Mouse (Mus musculus) CH12.LX (cell line): Measurements from ENCODE around the gene Slc35b3. TPM values are rescaled to one million over a fixed set of nuclear protein-coding genes. Genes with fewer than 3 reads are reported as not detected.

Source experiments
- DNase-seq: peaks from one replicate; pipeline ENCODE4 v3.0.0-alpha.2; 2013; ENCODE audit errors: extremely low read depth
- H3K27ac ChIP-seq: 2 replicates; pipeline ENCODE4 v1.5.1; 2012; ENCODE audit warnings: low read depth, mild to moderate bottlenecking, control low read depth, moderate library complexity; ENCODE audit not compliant: insufficient read depth
- H3K27me3 ChIP-seq: replicated peaks from 2 replicates; pipeline ENCODE3; 2012; ENCODE audit warnings: inconsistent platforms
- H3K36me3 ChIP-seq, 2 experiments: replicated peaks in 1 of 2; 2 replicates each; pipeline versions ENCODE3 to v1.6.1; 2012; ENCODE audit warnings: inconsistent platforms in 1 of 2, low read length in 1 of 2, mild to moderate bottlenecking in 1 of 2, mixed read lengths in 1 of 2, moderate library complexity in 1 of 2; ENCODE audit not compliant: control insufficient read depth in 1 of 2, insufficient read depth in 1 of 2
- H3K4me1 ChIP-seq, 2 experiments: 2 replicates each; pipeline ENCODE4 v1.6.1; 2012; ENCODE audit warnings: inconsistent platforms in 1 of 2, moderate library complexity in 1 of 2; ENCODE audit not compliant: insufficient read depth in 2 of 2, control insufficient read depth in 1 of 2
- H3K4me2 ChIP-seq: 2 replicates; pipeline ENCODE4 v1.6.1; 2012; ENCODE audit warnings: low read depth, mild to moderate bottlenecking, control low read depth; ENCODE audit not compliant: poor library complexity, insufficient read depth, severe bottlenecking
- H3K4me3 ChIP-seq, 3 experiments: fragments of 150-350 bp in 1 of 3; sonication (generic) in 1 of 3; replicated peaks in 1 of 3; 2 replicates each; pipeline versions ENCODE3 to v1.5.1; 2011 to 2012; ENCODE audit warnings: low read depth in 2 of 3, low read length in 2 of 3, mild to moderate bottlenecking in 2 of 3, moderate library complexity in 2 of 3, control low read depth in 1 of 3, improper control_type of control experiment in 1 of 3, inconsistent platforms in 1 of 3, mixed read lengths in 1 of 3; ENCODE audit not compliant: poor library complexity in 1 of 3
- H3K79me2 ChIP-seq: replicated peaks from 2 replicates; pipeline ENCODE4 v1.6.1; 2012; ENCODE audit warnings: mild to moderate bottlenecking, moderate library complexity; ENCODE audit not compliant: control insufficient read depth, poor library complexity, insufficient read depth, severe bottlenecking; ENCODE audit errors: extremely low read depth
- H3K9ac ChIP-seq: 2 replicates; pipeline ENCODE4 v1.6.1; 2012; ENCODE audit warnings: low read depth, mild to moderate bottlenecking, control low read depth, moderate library complexity; ENCODE audit not compliant: insufficient read depth
- H3K9me3 ChIP-seq: replicated peaks from 2 replicates; pipeline ENCODE3; 2012; ENCODE audit warnings: low read length, inconsistent platforms, mixed read lengths
- CHD1 ChIP-seq: IDR thresholded peaks from 2 replicates; pipeline ENCODE4 v1.6.1; 2012; ENCODE audit warnings: low read depth, low read length, improper control_type of control experiment, inconsistent platforms
- CHD2 ChIP-seq: IDR thresholded peaks from 2 replicates; pipeline ENCODE4 v1.6.1; 2011; ENCODE audit warnings: low read length, improper control_type of control experiment
- CTCF ChIP-seq, 2 experiments: IDR thresholded peaks in 1 of 2; conservative IDR thresholded peaks in 1 of 2; 2 replicates each; pipeline ENCODE4 v1.5.1; 2011 to 2012; ENCODE audit warnings: low read depth in 2 of 2, low read length in 2 of 2, improper control_type of control experiment in 1 of 2, inconsistent platforms in 1 of 2, mild to moderate bottlenecking in 1 of 2, moderate library complexity in 1 of 2
- E2F4 ChIP-seq: IDR thresholded peaks from 2 replicates; pipeline ENCODE4 v1.6.1; 2011; ENCODE audit warnings: low read depth, low read length, improper control_type of control experiment; ENCODE audit not compliant: insufficient replicate concordance
- ETS1 ChIP-seq: conservative IDR thresholded peaks from 2 replicates; pipeline ENCODE4 v1.6.1; 2012; ENCODE audit warnings: low read depth, mild to moderate bottlenecking, inconsistent platforms, low read length, improper control_type of control experiment, moderate library complexity
- GABPA ChIP-seq: IDR thresholded peaks from 2 replicates; pipeline ENCODE4 v1.6.1; 2012; ENCODE audit warnings: low read depth, low read length, improper control_type of control experiment, inconsistent platforms; ENCODE audit not compliant: insufficient replicate concordance
- HCFC1 ChIP-seq: IDR thresholded peaks from 2 replicates; pipeline ENCODE4 v1.6.1; 2012; ENCODE audit warnings: low read depth, mild to moderate bottlenecking, inconsistent platforms, low read length, improper control_type of control experiment
- IRF4 ChIP-seq: IDR thresholded peaks from 2 replicates; pipeline ENCODE4 v1.6.1; 2014; ENCODE audit warnings: low read depth, mild to moderate bottlenecking, inconsistent platforms, low read length, improper control_type of control experiment
- JUN ChIP-seq: IDR thresholded peaks from 2 replicates; pipeline ENCODE4 v1.6.1; 2011; ENCODE audit warnings: low read depth, mild to moderate bottlenecking, low read length, improper control_type of control experiment, moderate library complexity; ENCODE audit not compliant: insufficient read depth
- JUND ChIP-seq: conservative IDR thresholded peaks from 2 replicates; pipeline ENCODE4 v1.6.1; 2011; ENCODE audit warnings: low read depth, low read length, improper control_type of control experiment
- KAT2A ChIP-seq: IDR thresholded peaks from 2 replicates; pipeline ENCODE4 v1.6.1; 2012; ENCODE audit warnings: low read length, improper control_type of control experiment, inconsistent platforms; ENCODE audit not compliant: insufficient replicate concordance
- MAX ChIP-seq: IDR thresholded peaks from 2 replicates; pipeline ENCODE4 v1.6.1; 2011; ENCODE audit warnings: low read length, improper control_type of control experiment
- MAZ ChIP-seq: IDR thresholded peaks from 2 replicates; pipeline ENCODE4 v1.6.1; 2012; ENCODE audit warnings: low read depth, mild to moderate bottlenecking, inconsistent platforms, low read length, improper control_type of control experiment, moderate library complexity
- MEF2A ChIP-seq: IDR thresholded peaks from 2 replicates; pipeline ENCODE4 v1.6.1; 2014; ENCODE audit warnings: low read depth, mild to moderate bottlenecking, inconsistent platforms, low read length, improper control_type of control experiment, borderline replicate concordance
- MYC ChIP-seq: IDR thresholded peaks from 2 replicates; pipeline ENCODE4 v1.6.1; 2011; ENCODE audit warnings: low read depth, mild to moderate bottlenecking, improper control_type of control experiment, low read length
- NELFE ChIP-seq: IDR thresholded peaks from 2 replicates; pipeline ENCODE4 v1.6.1; 2011; ENCODE audit warnings: low read depth, low read length, improper control_type of control experiment
- NRF1 ChIP-seq: IDR thresholded peaks from 2 replicates; pipeline ENCODE4 v1.6.1; 2014; ENCODE audit warnings: low read depth, mild to moderate bottlenecking, inconsistent platforms, low read length, improper control_type of control experiment, moderate library complexity
- PAX5 ChIP-seq: IDR thresholded peaks from 2 replicates; pipeline ENCODE4 v1.6.1; 2012; ENCODE audit warnings: low read length, inconsistent platforms, mixed read lengths
- POLR2AphosphoS2 ChIP-seq: IDR thresholded peaks from 2 replicates; pipeline ENCODE4 v1.6.1; 2011; ENCODE audit warnings: low read depth, low read length, improper control_type of control experiment
- RAD21 ChIP-seq: IDR thresholded peaks from 2 replicates; pipeline ENCODE4 v1.6.1; 2011; ENCODE audit warnings: low read depth, mild to moderate bottlenecking, low read length, improper control_type of control experiment, moderate library complexity
- SIN3A ChIP-seq: IDR thresholded peaks from 2 replicates; pipeline ENCODE4 v1.6.1; 2012; ENCODE audit warnings: low read length, improper control_type of control experiment, inconsistent platforms
- TCF12 ChIP-seq: IDR thresholded peaks from 2 replicates; pipeline ENCODE4 v1.6.1; 2014; ENCODE audit warnings: low read depth, mild to moderate bottlenecking, inconsistent platforms, low read length, improper control_type of control experiment
- UBTF ChIP-seq: IDR thresholded peaks from 2 replicates; pipeline ENCODE4 v1.6.1; 2012; ENCODE audit warnings: low read depth, mild to moderate bottlenecking, inconsistent platforms, low read length, improper control_type of control experiment, moderate library complexity
- USF1 ChIP-seq: IDR thresholded peaks from 2 replicates; pipeline ENCODE4 v1.6.1; 2014; ENCODE audit warnings: low read depth, mild to moderate bottlenecking, inconsistent platforms, low read length, improper control_type of control experiment
- USF2 ChIP-seq: conservative IDR thresholded peaks from 2 replicates; pipeline ENCODE4 v1.6.1; 2011; ENCODE audit warnings: low read depth, low read length, improper control_type of control experiment
- ZKSCAN1 ChIP-seq: IDR thresholded peaks from 2 replicates; pipeline ENCODE4 v1.6.1; 2012; ENCODE audit warnings: low read depth, inconsistent platforms, low read length, improper control_type of control experiment, borderline replicate concordance
- ZMIZ1 ChIP-seq: IDR thresholded peaks from 2 replicates; pipeline ENCODE4 v1.6.1; 2012; ENCODE audit warnings: low read depth, mild to moderate bottlenecking, inconsistent platforms, low read length, improper control_type of control experiment
- ZNF384 ChIP-seq: IDR thresholded peaks from 2 replicates; pipeline ENCODE4 v1.6.1; 2012; ENCODE audit warnings: low read depth, low read length, improper control_type of control experiment, inconsistent platforms
- dilution Hi-C: fragments of 300-500 bp; cut with MboI; formaldehyde crosslinking; loops from 2 replicates; pipeline ENCODE4 v1.14.3; 2020; ENCODE audit warnings: low sequenced_read_pairs; ENCODE audit not compliant: extremely low pct_unique_long_range_greater_than_20kb, extremely low pct_ligation_motif_present
- in situ Hi-C: fragments of 300-500 bp; cut with MboI; formaldehyde crosslinking; loops from 3 replicates; pipeline ENCODE4 v1.14.3; 2019; ENCODE audit warnings: low sequenced_read_pairs, low pct_ligation_motif_present, low pct_unique_long_range_greater_than_20kb, mixed read lengths
- polyA plus RNA-seq: library from polyadenylated mRNA; unstranded; fragments of >175 nt; gene quantifications from 2 replicates; pipeline ENCODE4 v1.2.1, GENCODE M21; 2012; ENCODE audit warnings: low read depth; ENCODE audit not compliant: insufficient read length
- total RNA-seq, 2 experiments: library from RNA; depleted of rRNA; stranded (reverse); fragments of 300-350 nt in 1 of 2; fragments of >200 nt in 1 of 2; gene quantifications; 2 replicates each; pipeline ENCODE4 v1.2.3; 2012 to 2014

Gene Slc35b3
- total and polyA plus RNA-seq, 3 experiments = 21.6 to 32.4 (median 24.9) TPM

DNA sequence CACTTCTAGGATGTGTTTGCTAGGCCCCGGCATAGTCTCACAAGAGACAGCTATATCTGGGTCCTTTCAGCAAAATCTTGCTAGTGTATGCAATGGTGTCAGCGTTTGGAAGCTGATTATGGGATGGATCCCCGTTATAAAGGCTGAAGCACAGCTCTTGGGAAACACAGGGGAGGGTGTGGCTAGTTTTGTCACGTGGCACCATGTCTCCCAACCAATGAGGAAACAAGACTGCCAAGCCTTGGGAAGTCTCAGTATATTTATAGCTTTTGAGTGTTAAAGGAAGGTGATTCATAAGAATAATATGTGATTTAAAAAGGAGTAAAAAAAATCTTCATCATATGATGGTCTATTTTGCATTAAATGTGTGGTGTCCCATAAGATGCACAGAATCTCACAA, 49.6 kb upstream of the Slc35b3 start:
- TF ChIP-seq CTCF (conservative IDR thresholded peaks at IDR 0.05 in 1 of 2, IDR thresholded peaks at IDR 0.05 in 1 of 2; ENCODE audit: low read depth in 2 of 2, low read length in 2 of 2) = no peak
- TF ChIP-seq JUN = no peak
- TF ChIP-seq MAZ = no peak
- no peak for TF ChIP-seq JUND
- no peak for TF ChIP-seq ZKSCAN1
- TF ChIP-seq HCFC1 = no peak
- no peak for TF ChIP-seq USF2
- TF ChIP-seq NELFE = no peak
- no peak for TF ChIP-seq MAX
- no peak for TF ChIP-seq ZNF384
- no peak for TF ChIP-seq MYC
- TF ChIP-seq IRF4 = no peak
- no peak for TF ChIP-seq UBTF
- no peak for TF ChIP-seq PAX5
- TF ChIP-seq POLR2AphosphoS2 = no peak
- no peak for TF ChIP-seq MEF2A
- TF ChIP-seq RAD21 = no peak
- TF ChIP-seq GABPA = no peak
- no peak for TF ChIP-seq NRF1
- no peak overlapping the region for H3K9ac ChIP-seq
- no peak overlapping the region for H3K4me2 ChIP-seq
- in situ Hi-C loops (loop anchor here (25.0 kb wide), 1 partner anchor 323 kb away; no protein-coding TSS in a partner anchor), dilution Hi-C loops (no loop called here)
- H3K27ac ChIP-seq = no peak overlapping the region
- no peaks in the 10 kb centered on the region for H3K36me3 ChIP-seq
- H3K4me1 ChIP-seq = peaks cover 0 to 6% of the 10 kb centered on the region in 2 experiments; a peak in 2 of 4 replicates
- H3K9me3 ChIP-seq = no peaks in the 10 kb centered on the region
- no peaks in the 10 kb centered on the region for H3K27me3 ChIP-seq
- DNase-seq = no peak
- H3K79me2 ChIP-seq = no peaks in the 10 kb centered on the region
- H3K4me3 ChIP-seq = no peak overlapping the region

- no peak for TF ChIP-seq USF1
- no peak for TF ChIP-seq SIN3A
- no peak for TF ChIP-seq IRF4
- TF ChIP-seq ZMIZ1 = no peak
- no peak for TF ChIP-seq TCF12
- no peak for TF ChIP-seq E2F4
- no peak for TF ChIP-seq ZNF384
- no peak for TF ChIP-seq CHD2
- no peak for TF ChIP-seq JUND
- TF ChIP-seq ETS1 = no peak
- no peak for TF ChIP-seq KAT2A
- TF ChIP-seq CHD1 = no peak
- TF ChIP-seq POLR2AphosphoS2 = no peak
- TF ChIP-seq JUN = no peak
- no peak for TF ChIP-seq NRF1
- no peak overlapping the region for H3K9ac ChIP-seq
- no peaks in the 10 kb centered on the region for H3K4me1 ChIP-seq
- H3K4me2 ChIP-seq = no peak overlapping the region
- in situ Hi-C loops (loop anchor here (25.0 kb wide), 1 partner anchor 316 kb away; no protein-coding TSS in a partner anchor), dilution Hi-C loops (no loop called here)
- H3K27ac ChIP-seq = no peak overlapping the region
- no peaks in the 10 kb centered on the region for H3K36me3 ChIP-seq
- DNase-seq = no peak
- no peaks in the 10 kb centered on the region for H3K9me3 ChIP-seq
- no peak overlapping the region for H3K4me3 ChIP-seq
- H3K27me3 ChIP-seq = no peaks in the 10 kb centered on the region
- H3K79me2 ChIP-seq = no peaks in the 10 kb centered on the region
Observed at GRCm38 (mm10) chr13:39003101-39003762, 42.6 kb upstream of the Slc35b3 start.
